Mouse (Mus musculus) testis, adult 2 months (tissue): ENCODE results near the gene Zfp94. TPM values are rescaled to one million over a fixed set of nuclear protein-coding genes. Genes with fewer than 3 reads are reported as not detected.

Experiments
- H3K27ac ChIP-seq: fragments of 200-500 bp; 2 replicates; pipeline ENCODE4 v1.5.1; 2012; ENCODE audit warnings: low read depth, low read length; ENCODE audit not compliant: control insufficient read depth, insufficient read depth
- H3K27me3 ChIP-seq: fragments of 200-500 bp; 2 replicates; pipeline ENCODE4 v1.6.1; 2012; ENCODE audit warnings: mild to moderate bottlenecking, low read length, moderate library complexity; ENCODE audit not compliant: control insufficient read depth, insufficient read depth
- H3K36me3 ChIP-seq: fragments of 200-500 bp; 2 replicates; pipeline ENCODE4 v1.6.1; 2012; ENCODE audit warnings: mild to moderate bottlenecking, low read length; ENCODE audit not compliant: control insufficient read depth, insufficient read depth
- H3K4me1 ChIP-seq: fragments of 200-500 bp; 2 replicates; pipeline ENCODE4 v1.6.1; 2012; ENCODE audit warnings: low read length; ENCODE audit not compliant: control insufficient read depth, insufficient read depth
- H3K4me3 ChIP-seq: fragments of 200-500 bp; 2 replicates; pipeline ENCODE4 v1.5.1; 2012; ENCODE audit warnings: low read depth, mild to moderate bottlenecking, low read length, moderate library complexity, mixed read lengths; ENCODE audit not compliant: control insufficient read depth
- CTCF ChIP-seq: fragments of 200-500 bp; IDR thresholded peaks from 2 replicates; pipeline ENCODE4 v1.5.1; 2012; ENCODE audit warnings: low read depth, mild to moderate bottlenecking, inconsistent platforms, low read length, moderate library complexity; ENCODE audit not compliant: control insufficient read depth, insufficient read depth, insufficient replicate concordance
- POLR2A ChIP-seq: fragments of 200-500 bp; IDR thresholded peaks from 2 replicates; pipeline ENCODE4 v1.6.1; 2012; ENCODE audit warnings: low read depth, mild to moderate bottlenecking, inconsistent platforms, low read length, moderate library complexity; ENCODE audit not compliant: control insufficient read depth
- polyA plus RNA-seq: library from polyadenylated mRNA; depleted of rRNA; stranded (reverse); fragments of >200 nt; gene quantifications from 2 replicates; pipeline ENCODE4 v1.2.3, GENCODE M21; 2012

Gene Zfp94
- polyA plus RNA-seq, 1 experiment, result 10.8 TPM

GRCm38 (mm10) chr7:24296386-24296785 lies 20.1 kb downstream of the Zfp94 start:
- H3K4me1 ChIP-seq, result peaks cover 8% of the 10 kb centered on the region
- no peaks in the 10 kb centered on the region; the same call in 1 of the 2 replicates for H3K36me3 ChIP-seq
- no peak overlapping the region for H3K4me3 ChIP-seq
- H3K27me3 ChIP-seq, result no peaks in the 10 kb centered on the region
- TF ChIP-seq POLR2A, result no peak
- no peak for TF ChIP-seq CTCF
- H3K27ac ChIP-seq, result no peak overlapping the region

- H3K27ac ChIP-seq, result no peak overlapping the region
- no peak overlapping the region for H3K4me3 ChIP-seq
- no peak for TF ChIP-seq CTCF
- TF ChIP-seq POLR2A, result no peak
- no peaks in the 10 kb centered on the region; the same call in 1 of the 2 replicates for H3K36me3 ChIP-seq
- H3K27me3 ChIP-seq, result no peaks in the 10 kb centered on the region
- peaks cover 8% of the 10 kb centered on the region for H3K4me1 ChIP-seq
Measured at GRCm38 (mm10) chr7:24295376-24295775, 21.1 kb downstream of the Zfp94 start.

GRCm38 (mm10) chr7:24294763-24295162 lies 21.7 kb downstream of the Zfp94 start:
- Histone ChIP-seq H3K4me1 (peaks cover 5% of the 10 kb centered on the region), H3K27me3 (no peaks in the 10 kb centered on the region), H3K4me3 (no peak overlapping the region), H3K27ac (no peak overlapping the region), H3K36me3 (no peaks in the 10 kb centered on the region; the same call in 1 of the 2 replicates)
- TF ChIP-seq CTCF, result no peak
- no peak for TF ChIP-seq POLR2A

- Histone ChIP-seq H3K27me3 (no peaks in the 10 kb centered on the region), H3K4me3 (no peak overlapping the region), H3K27ac (no peak overlapping the region), H3K4me1 (no peaks in the 10 kb centered on the region), H3K36me3 (no peaks in the 10 kb centered on the region; the same call in 1 of the 2 replicates)
- TF ChIP-seq CTCF, result no peak
Measured at GRCm38 (mm10) chr7:24293061-24293851, 23.2 kb downstream of the Zfp94 start.

- Histone ChIP-seq H3K4me3 (no peak overlapping the region), H3K27me3 (no peaks in the 10 kb centered on the region), H3K36me3 (no peaks in the 10 kb centered on the region; the same call in 1 of the 2 replicates)
Measured at GRCm38 (mm10) chr7:24291387-24292090, 24.9 kb downstream of the Zfp94 start.

GRCm38 (mm10) chr7:24290106-24290693 lies 26.3 kb downstream of the Zfp94 start:
- H3K4me1 ChIP-seq, result no peaks in the 10 kb centered on the region
- TF ChIP-seq CTCF (no peak), POLR2A (no peak)
- H3K36me3 ChIP-seq, result no peaks in the 10 kb centered on the region; the same call in 1 of the 2 replicates
- no peak overlapping the region for H3K4me3 ChIP-seq
- H3K27me3 ChIP-seq, result no peaks in the 10 kb centered on the region
- no peak overlapping the region for H3K27ac ChIP-seq

More at GRCm38 (mm10) chr7:24291387-24292090, 24.9 kb downstream of the Zfp94 start:
- Histone ChIP-seq H3K4me1 (no peaks in the 10 kb centered on the region), H3K27ac (no peak overlapping the region)
- TF ChIP-seq POLR2A (no peak), CTCF (no peak)

- H3K4me1 ChIP-seq, result no peaks in the 10 kb centered on the region
- TF ChIP-seq CTCF, result no peak
- TF ChIP-seq POLR2A, result no peak
- no peaks in the 10 kb centered on the region; the same call in 1 of the 2 replicates for H3K36me3 ChIP-seq
- H3K27ac ChIP-seq, result no peak overlapping the region
- no peaks in the 10 kb centered on the region for H3K27me3 ChIP-seq
- H3K4me3 ChIP-seq, result no peak overlapping the region
Measured at GRCm38 (mm10) chr7:24288512-24288911, 28.0 kb downstream of the Zfp94 start.
